Mouse (Mus musculus): ENCODE results near the gene Tmem150c.

- TF ChIP-seq CTCF (IDR thresholded peaks at IDR 0.05; ENCODE audit: control insufficient read depth, insufficient read depth, low read length) (no peak), POLR2A (IDR thresholded peaks at IDR 0.05; ENCODE audit: borderline replicate concordance, control insufficient read depth, low read depth, low read length) (no peak)
Measured at GRCm38 (mm10) chr5:100079040-100079930, 80.3 kb downstream of the Tmem150c start.

Data from bone marrow, adult 2 months (tissue).